Mouse (Mus musculus) myocyte (in vitro differentiated cells): Measurements from ENCODE around the gene Ccr1. TPM values are rescaled to one million over a fixed set of nuclear protein-coding genes. Genes with fewer than 3 reads are reported as not detected.

Experiments
- H3K27me3 ChIP-seq: one replicate; pipeline ENCODE4 v1.6.1; 2011; ENCODE audit not compliant: control insufficient read depth, insufficient read depth, insufficient read length
- H3K36me3 ChIP-seq: one replicate; pipeline ENCODE4 v1.6.1; 2011; ENCODE audit not compliant: control insufficient read depth, insufficient read depth
- H3K4me2 ChIP-seq: one replicate; pipeline ENCODE4 v1.6.1; 2011; ENCODE audit warnings: low read depth, control low read depth
- H3K4me3 ChIP-seq: one replicate; pipeline ENCODE4 v1.5.1; 2011; ENCODE audit warnings: mild to moderate bottlenecking, control low read depth, moderate library complexity
- H3K79me2 ChIP-seq: one replicate; pipeline ENCODE4 v1.6.1; 2011; ENCODE audit not compliant: control insufficient read depth, insufficient read depth
- H3ac ChIP-seq: one replicate; pipeline ENCODE4 v1.6.1; 2011; ENCODE audit not compliant: control insufficient read depth, insufficient read length
- CEBPB ChIP-seq: IDR thresholded peaks from 2 replicates; pipeline ENCODE4 v1.6.1; 2011; ENCODE audit warnings: mild to moderate bottlenecking, moderate library complexity; ENCODE audit not compliant: poor library complexity, insufficient read depth, severe bottlenecking
- E2F4 ChIP-seq: IDR thresholded peaks from one replicate; pipeline ENCODE4 v1.6.1; 2011; ENCODE audit warnings: mild to moderate bottlenecking, control low read depth, moderate library complexity; ENCODE audit not compliant: insufficient read depth
- MAX ChIP-seq: IDR thresholded peaks from one replicate; pipeline ENCODE4 v1.6.1; 2011; ENCODE audit warnings: low read depth, mild to moderate bottlenecking, control low read depth
- MYOD1 ChIP-seq, 3 experiments: IDR thresholded peaks; one replicate each; pipeline ENCODE4 v1.6.1; 2011; ENCODE audit warnings: control low read depth in 2 of 3, low read depth in 2 of 3, mild to moderate bottlenecking in 2 of 3, moderate library complexity in 1 of 3; ENCODE audit not compliant: insufficient read length in 2 of 3, control insufficient read depth in 1 of 3
- MYOG ChIP-seq, 3 experiments: IDR thresholded peaks; one replicate each; pipeline ENCODE4 v1.6.1; 2011; ENCODE audit warnings: control low read depth in 2 of 3, low read depth in 2 of 3, mild to moderate bottlenecking in 2 of 3; ENCODE audit not compliant: insufficient read length in 2 of 3, control insufficient read depth in 1 of 3, insufficient read depth in 1 of 3
- POLR2A ChIP-seq: IDR thresholded peaks from one replicate; pipeline ENCODE4 v1.6.1; 2011; ENCODE audit warnings: low read depth, mild to moderate bottlenecking, control low read depth, moderate library complexity; ENCODE audit not compliant: insufficient read length
- POLR2AphosphoS2 ChIP-seq: IDR thresholded peaks from one replicate; pipeline ENCODE4 v1.6.1; 2011; ENCODE audit warnings: low read depth, control low read depth; ENCODE audit not compliant: insufficient read length
- REST ChIP-seq: IDR thresholded peaks from one replicate; pipeline ENCODE4 v1.6.1; 2011; ENCODE audit warnings: mild to moderate bottlenecking, control low read depth, moderate library complexity; ENCODE audit not compliant: insufficient read depth, insufficient read length
- SRF ChIP-seq: IDR thresholded peaks from one replicate; pipeline ENCODE4 v1.6.1; 2011; ENCODE audit warnings: low read depth; ENCODE audit not compliant: control insufficient read depth, insufficient read length
- TCF12 ChIP-seq: IDR thresholded peaks from one replicate; pipeline ENCODE4 v1.6.1; 2011; ENCODE audit warnings: mild to moderate bottlenecking, control low read depth; ENCODE audit not compliant: poor library complexity, insufficient read depth, severe bottlenecking
- TCF3 ChIP-seq: IDR thresholded peaks from one replicate; pipeline ENCODE4 v1.6.1; 2011; ENCODE audit warnings: low read depth, control low read depth; ENCODE audit not compliant: insufficient read length
- USF1 ChIP-seq: IDR thresholded peaks from one replicate; pipeline ENCODE4 v1.6.1; 2011; ENCODE audit warnings: low read depth, mild to moderate bottlenecking, control low read depth, moderate library complexity
- polyA plus RNA-seq: library from polyadenylated mRNA; unstranded; fragments of >200 nt; fragmentation: generic; extraction: Trizol; gene quantifications from one replicate; pipeline ENCODE4 v1.2.1, GENCODE M21; 2012; ENCODE audit warnings: missing spikeins

Ccr1 gene
- polyA plus RNA-seq, 1 experiment: not detected

DNA sequence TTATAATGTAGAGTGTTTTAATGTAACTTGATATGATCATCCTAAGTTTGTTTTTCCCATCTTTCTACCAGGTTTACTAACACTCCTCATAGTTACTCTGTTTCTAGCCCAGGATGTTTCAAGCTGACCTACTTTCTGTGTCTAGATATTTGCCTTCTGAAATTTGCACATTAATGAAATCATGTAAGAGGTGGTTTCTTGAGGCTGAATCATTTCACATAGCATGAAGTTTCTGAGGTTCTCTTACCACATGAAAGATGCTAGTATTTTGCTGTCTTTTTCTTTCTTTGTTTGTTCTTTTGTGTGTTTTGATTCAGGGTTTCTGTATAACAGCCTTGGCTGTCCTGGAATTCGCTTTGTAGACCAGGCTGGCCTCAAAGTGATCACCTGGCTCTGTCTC, 8.3 kb downstream of the Ccr1 start:
- Histone ChIP-seq H3K79me2 (no peaks in the 10 kb centered on the region), H3K27me3 (no peaks in the 10 kb centered on the region)
- no peak for TF ChIP-seq POLR2AphosphoS2
- TF ChIP-seq MAX: no peak
- TF ChIP-seq TCF12: no peak
- no peak for TF ChIP-seq REST
- no peak for TF ChIP-seq MYOD1 (IDR thresholded peaks at IDR 0.05; ENCODE audit: control insufficient read depth in 1 of 3, insufficient read length in 2 of 3, low read depth in 2 of 3)
- TF ChIP-seq TCF3: no peak
- no peak for TF ChIP-seq E2F4
- TF ChIP-seq USF1: no peak
- no peak for TF ChIP-seq CEBPB
- TF ChIP-seq POLR2A: no peak

GRCm38 (mm10) chr9:123957911-123958413, 10.5 kb downstream of the Ccr1 start:
- Histone ChIP-seq H3K79me2 (no peaks in the 10 kb centered on the region), H3K27me3 (no peaks in the 10 kb centered on the region), H3K36me3 (no peaks in the 10 kb centered on the region), H3K4me3 (no peak overlapping the region), H3ac (no peak overlapping the region), H3K4me2 (no peak overlapping the region)
- no peak for TF ChIP-seq MYOG (IDR thresholded peaks at IDR 0.05; ENCODE audit: control insufficient read depth in 1 of 3, insufficient read depth in 1 of 3, insufficient read length in 2 of 3, low read depth in 2 of 3)
- TF ChIP-seq TCF12: no peak
- no peak for TF ChIP-seq MYOD1 (IDR thresholded peaks at IDR 0.05; ENCODE audit: control insufficient read depth in 1 of 3, insufficient read length in 2 of 3, low read depth in 2 of 3)

More for the DNA sequence above, 8.3 kb downstream of the Ccr1 start:
- H3K4me2 ChIP-seq: no peak overlapping the region
- no peak overlapping the region for H3ac ChIP-seq
- no peak overlapping the region for H3K4me3 ChIP-seq
- no peaks in the 10 kb centered on the region for H3K36me3 ChIP-seq

- Histone ChIP-seq H3ac (no peak overlapping the region), H3K4me3 (no peak overlapping the region), H3K36me3 (no peaks in the 10 kb centered on the region), H3K27me3 (no peaks in the 10 kb centered on the region), H3K79me2 (no peaks in the 10 kb centered on the region), H3K4me2 (no peak overlapping the region)
- no peak for TF ChIP-seq POLR2AphosphoS2
- TF ChIP-seq USF1: no peak
- no peak for TF ChIP-seq CEBPB
- no peak for TF ChIP-seq REST
Observed at GRCm38 (mm10) chr9:123956892-123957291, 11.6 kb downstream of the Ccr1 start.

GRCm38 (mm10) chr9:123953551-123953950, 14.9 kb downstream of the Ccr1 start:
- no peak overlapping the region for H3K4me3 ChIP-seq
- H3K27me3 ChIP-seq: no peaks in the 10 kb centered on the region
- H3ac ChIP-seq: no peak overlapping the region
- H3K36me3 ChIP-seq: no peaks in the 10 kb centered on the region
- TF ChIP-seq TCF3 (no peak), SRF (no peak), E2F4 (no peak), MYOG (IDR thresholded peaks at IDR 0.05; ENCODE audit: control insufficient read depth in 1 of 3, insufficient read depth in 1 of 3, insufficient read length in 2 of 3, low read depth in 2 of 3) (no peak), POLR2AphosphoS2 (no peak), TCF12 (no peak), REST (no peak), MAX (no peak), CEBPB (no peak), USF1 (no peak), POLR2A (no peak), MYOD1 (IDR thresholded peaks at IDR 0.05; ENCODE audit: control insufficient read depth in 1 of 3, insufficient read length in 2 of 3, low read depth in 2 of 3) (no peak)
- no peak overlapping the region for H3K4me2 ChIP-seq
- H3K79me2 ChIP-seq: no peaks in the 10 kb centered on the region

DNA sequence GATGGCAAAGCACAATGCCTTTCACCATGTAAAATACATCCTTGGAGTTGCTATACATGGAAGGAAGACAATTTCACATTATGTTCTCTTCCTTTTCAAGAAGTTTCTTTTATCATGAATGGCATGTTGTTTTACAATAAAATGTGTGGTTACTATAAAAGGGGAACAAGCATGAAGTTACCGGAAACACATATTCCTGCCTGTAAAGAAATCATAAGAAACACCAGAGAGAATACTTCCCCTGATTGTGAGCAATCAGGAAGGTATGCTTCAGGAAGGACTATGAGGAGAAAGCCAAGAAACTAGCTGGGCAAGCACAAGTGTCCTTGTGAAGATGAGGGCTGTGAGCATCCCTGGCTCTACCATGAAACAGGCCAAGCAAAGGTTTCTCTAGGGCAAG, 17.3 kb downstream of the Ccr1 start:
- Histone ChIP-seq H3K4me2 (no peak overlapping the region), H3K27me3 (no peaks in the 10 kb centered on the region), H3K4me3 (no peak overlapping the region), H3K79me2 (no peaks in the 10 kb centered on the region), H3K36me3 (no peaks in the 10 kb centered on the region), H3ac (no peak overlapping the region)
- TF ChIP-seq TCF3 (no peak), TCF12 (no peak), MYOD1 (IDR thresholded peaks at IDR 0.05; ENCODE audit: control insufficient read depth in 1 of 3, insufficient read length in 2 of 3, low read depth in 2 of 3) (no peak), MAX (no peak), REST (no peak), MYOG (IDR thresholded peaks at IDR 0.05; ENCODE audit: control insufficient read depth in 1 of 3, insufficient read depth in 1 of 3, insufficient read length in 2 of 3, low read depth in 2 of 3) (no peak), POLR2AphosphoS2 (no peak), USF1 (no peak), SRF (no peak), POLR2A (no peak), CEBPB (no peak), E2F4 (no peak)
